Mouse (Mus musculus) ES-E14 (cell line): ENCODE measurements around the gene Tuba8.

Experiments
- CHD2 ChIP-seq: IDR thresholded peaks from 2 replicates; pipeline ENCODE4 v1.6.1; 2014; ENCODE audit warnings: mild to moderate bottlenecking, low read depth, low read length, inconsistent platforms
- HCFC1 ChIP-seq: IDR thresholded peaks from 2 replicates; pipeline ENCODE4 v1.6.1; 2012; ENCODE audit warnings: low read length, inconsistent platforms, borderline replicate concordance; ENCODE audit not compliant: insufficient read depth
- ZC3H11A ChIP-seq: IDR thresholded peaks from 2 replicates; pipeline ENCODE4 v1.6.1; 2012; ENCODE audit warnings: low read depth, mild to moderate bottlenecking, inconsistent platforms, low read length, borderline replicate concordance
- ZNF384 ChIP-seq: IDR thresholded peaks from 2 replicates; pipeline ENCODE4 v1.6.1; 2012; ENCODE audit warnings: low read depth, low read length, inconsistent platforms

DNA sequence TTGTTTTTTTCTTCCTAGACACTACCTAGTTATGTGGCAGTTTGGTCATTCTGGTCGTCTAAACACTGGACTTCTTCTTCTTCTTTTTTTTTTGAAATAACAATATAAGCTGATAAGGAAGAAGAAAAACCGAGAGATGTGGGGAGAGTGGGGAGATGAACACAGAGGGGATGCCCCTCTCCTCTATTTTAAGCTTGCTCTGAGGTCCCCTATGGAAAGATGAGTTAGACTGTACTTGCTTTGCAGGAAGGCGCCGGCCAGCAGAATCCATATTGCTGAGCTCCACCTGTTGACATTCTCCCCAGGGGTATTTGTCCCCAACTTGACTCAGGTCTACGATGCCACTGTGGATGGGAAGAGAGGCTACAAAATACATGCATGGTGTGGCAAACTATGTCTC is 13.6 kb downstream of the Tuba8 start:
- TF ChIP-seq ZC3H11A = no peak
- no peak for TF ChIP-seq ZNF384
- no peak for TF ChIP-seq HCFC1
- no peak for TF ChIP-seq CHD2
